Mouse (Mus musculus) CH12F3 (cell line): ENCODE measurements around the gene Ldhal6b.

Experiments
- in situ Hi-C: fragments of 300-500 bp; cut with MboI; formaldehyde crosslinking; loops from 2 replicates; pipeline ENCODE4 v1.14.3; 2020; ENCODE audit warnings: low sequenced_read_pairs

Gene Ldhal6b

DNA sequence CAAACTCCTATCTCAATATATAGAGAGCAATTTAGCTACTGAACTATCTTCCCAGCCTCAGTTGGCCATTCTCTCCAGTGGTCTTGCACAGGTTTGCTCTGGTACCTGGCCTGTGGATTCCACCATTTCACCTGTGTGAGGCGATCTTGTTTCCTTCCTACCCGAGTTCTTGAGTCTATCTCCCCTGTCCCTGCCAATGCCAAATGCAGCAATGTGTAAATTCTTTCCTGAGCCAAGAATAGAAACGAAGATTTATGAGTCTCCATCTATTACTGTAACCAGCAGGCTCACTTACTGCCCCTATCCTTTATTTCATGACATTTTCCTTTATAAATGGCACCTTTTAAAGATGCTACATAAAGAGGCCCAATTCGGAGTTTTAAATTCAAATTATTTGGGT, 47.5 kb downstream of the Ldhal6b start:
- in situ Hi-C loops: no loop called here
